Mouse (Mus musculus) stomach, embryonic 16.5 days (tissue): ENCODE results near the gene Mast2. TPM values are rescaled to one million over a fixed set of nuclear protein-coding genes. Genes with fewer than 3 reads are reported as not detected.
A peak's percentile ranks its signal among the peaks of the same experiment; 100 is the strongest.

ENCODE experiments used
- ATAC-seq: fragments of 200-750 bp; cut with Nextera tagmentation; 2 replicates; pipeline ENCODE4 v1.8.0; 2017; ENCODE audit warnings: moderate number of reproducible peaks, moderate TSS enrichment; ENCODE audit not compliant: insufficient read depth, low FRiP score
- H3K27ac ChIP-seq: fragments of 300-500 bp; sonication (generic); 2 replicates; pipeline ENCODE4 v1.5.1; 2014; ENCODE audit warnings: low read length
- H3K27me3 ChIP-seq: fragments of 300-500 bp; sonication (generic); 2 replicates; pipeline ENCODE4 v1.6.1; 2014; ENCODE audit warnings: low read length, control low read depth, mixed read lengths; ENCODE audit not compliant: control insufficient read depth, insufficient read depth
- H3K36me3 ChIP-seq: fragments of 300-500 bp; sonication (generic); 2 replicates; pipeline ENCODE4 v1.6.1; 2014; ENCODE audit warnings: low read length; ENCODE audit not compliant: control insufficient read depth, insufficient read depth
- H3K4me1 ChIP-seq: fragments of 300-500 bp; sonication (generic); 2 replicates; pipeline ENCODE4 v1.6.1; 2014; ENCODE audit warnings: low read length, control low read depth, mixed read lengths; ENCODE audit not compliant: control insufficient read depth, insufficient read depth
- H3K4me2 ChIP-seq: fragments of 300-500 bp; sonication (generic); 2 replicates; pipeline ENCODE4 v1.6.1; 2014; ENCODE audit warnings: low read depth, low read length, mixed read lengths
- H3K4me3 ChIP-seq: fragments of 300-500 bp; sonication (generic); replicated peaks from 2 replicates; pipeline ENCODE4 v1.5.1; 2014; ENCODE audit warnings: mild to moderate bottlenecking, low read length
- H3K9ac ChIP-seq: fragments of 300-500 bp; sonication (generic); 2 replicates; pipeline ENCODE4 v1.6.1; 2014; ENCODE audit warnings: low read length
- H3K9me3 ChIP-seq: fragments of 300-500 bp; sonication (generic); replicated peaks from 2 replicates; pipeline ENCODE4 v1.6.1; 2016; ENCODE audit warnings: low read length, control low read depth; ENCODE audit not compliant: control insufficient read depth
- WGBS: fragments of 180-500 bp; shearing (Covaris S2); extraction: QIAGEN DNeasy Blood & Tissue Kit; methylation state at CpG from one replicate; pipeline ENCODE4 v1.1.7; 2014; 5-methylcytosine and 5-hydroxymethylcytosine counted together
- polyA plus RNA-seq: library from polyadenylated mRNA; unstranded; fragments of >200 nt; fragmentation: Nextera tagmentation; extraction: Ambion mirVana; gene quantifications from 2 replicates; pipeline ENCODE4 v1.2.1, GENCODE M21; 2015

Mast2 gene
- polyA plus RNA-seq, 1 experiment from 2014 or later: 9.5 TPM

DNA sequence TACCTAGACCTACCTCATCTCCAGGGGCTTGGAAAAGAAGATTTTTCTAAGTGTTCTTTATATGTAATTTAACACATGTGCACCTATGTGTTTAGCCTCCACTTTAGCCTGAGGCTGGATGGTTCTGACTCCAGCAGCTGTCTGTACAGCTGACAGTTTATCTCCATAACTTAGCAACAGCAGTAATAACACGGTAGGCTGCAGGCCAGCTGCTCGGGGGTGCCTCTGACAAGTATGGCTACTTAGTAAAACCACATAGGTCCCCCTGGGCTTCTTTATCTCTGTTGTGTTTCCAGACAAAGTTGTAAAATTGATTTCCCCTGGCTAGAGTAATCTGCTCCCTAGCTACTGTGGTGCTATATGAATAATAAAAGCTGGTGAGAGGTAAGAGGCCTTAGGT is 19.5 kb upstream of the Mast2 start:
- no peaks in the 10 kb centered on the region for H3K9me3 ChIP-seq
- ATAC-seq: no peak
- no peak overlapping the region for H3K4me2 ChIP-seq
- H3K36me3 ChIP-seq: no peaks in the 10 kb centered on the region
- H3K4me1 ChIP-seq: 0 out of 2 replicates have a peak, but pooled peaks cover 2% of the 10 kb centered on the region
- no peak overlapping the region for H3K9ac ChIP-seq
- H3K27ac ChIP-seq: no peak overlapping the region
- WGBS: 13% methylated on average over 2 of the region's 2 CpGs
- H3K4me3 ChIP-seq: no peak overlapping the region
- H3K27me3 ChIP-seq: no peaks in the 10 kb centered on the region

DNA sequence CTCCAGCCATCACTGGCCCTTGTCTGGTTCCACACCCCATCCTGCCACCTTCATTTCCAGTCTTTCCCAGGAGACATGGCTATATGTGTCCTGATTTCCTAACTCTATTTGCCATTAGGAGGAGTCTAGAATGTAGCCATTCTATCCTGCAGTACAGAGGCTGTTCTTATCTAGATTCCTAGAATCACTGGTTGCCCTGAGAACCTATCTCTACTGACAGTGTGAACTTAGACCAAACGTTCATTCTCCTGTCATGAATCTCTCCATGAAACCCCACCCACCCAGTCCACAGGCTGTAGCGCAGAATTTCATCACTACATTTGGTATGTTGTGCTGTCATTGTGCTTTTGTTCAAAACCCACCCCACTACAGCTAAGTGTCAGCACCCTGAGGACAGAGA is 17.3 kb upstream of the Mast2 start:
- no peaks in the 10 kb centered on the region for H3K27me3 ChIP-seq
- no peaks in the 10 kb centered on the region for H3K36me3 ChIP-seq

DNA sequence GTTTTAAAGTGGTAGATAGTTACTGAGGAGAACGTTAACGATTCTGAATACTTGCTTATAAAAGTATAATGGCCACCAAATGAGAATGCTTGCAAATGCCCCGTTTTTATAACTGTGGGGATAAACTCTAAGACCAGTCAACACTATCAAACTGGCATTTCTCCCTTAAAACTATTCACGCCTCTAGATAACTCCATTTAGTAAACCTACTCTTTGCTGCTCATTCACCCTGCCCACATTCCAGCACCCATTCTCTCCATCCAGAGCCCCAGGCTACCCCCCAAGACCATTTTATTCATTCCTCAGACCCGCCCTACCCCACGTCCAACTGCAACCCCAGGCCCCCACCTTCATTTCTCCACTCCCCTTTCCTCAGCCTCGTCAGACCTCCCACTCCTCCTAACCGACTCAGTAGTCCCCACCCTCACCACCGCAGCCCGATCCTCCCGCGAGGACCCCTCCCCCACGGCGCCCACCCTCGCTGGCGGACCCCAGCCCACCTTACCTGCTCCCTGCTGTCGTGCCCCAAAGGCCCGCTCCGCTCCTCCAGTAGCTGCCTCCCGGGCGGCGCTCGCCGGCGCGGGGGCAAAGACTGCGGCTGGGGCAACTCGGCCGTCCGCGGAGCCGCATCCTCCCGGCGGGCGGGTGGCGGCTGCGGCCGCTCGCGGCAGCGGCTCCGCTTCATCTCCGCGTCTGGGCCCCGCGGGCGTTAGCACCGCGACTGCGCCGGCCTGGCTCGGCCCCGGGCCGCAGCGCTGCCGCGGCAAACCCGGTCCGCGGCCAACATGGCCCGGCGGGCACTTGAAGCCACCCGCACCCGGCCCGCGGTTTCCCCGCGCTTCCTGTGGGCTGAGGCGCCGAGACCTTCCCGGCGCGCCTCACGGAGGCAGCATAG is 505 bp downstream of the Mast2 start:
- Histone ChIP-seq H3K27ac (peak overlapping the region; percentile 86), H3K4me3 (peak overlapping the region; percentile 98), H3K9me3 (peaks cover 5% of the 10 kb centered on the region; the same call in 1 of the 2 replicates), H3K9ac (peak overlapping the region; percentile 95), H3K27me3 (no peaks in the 10 kb centered on the region), H3K36me3 (no peaks in the 10 kb centered on the region), H3K4me2 (peak overlapping the region; percentile 81), H3K4me1 (peaks cover 16% of the 10 kb centered on the region)
- WGBS: under 1% methylated on average over 74 of the region's 74 CpGs
- peak; percentile 46 for ATAC-seq

More for the DNA sequence above, 17.3 kb upstream of the Mast2 start:
- WGBS: 55% methylated on average over 2 of the region's 2 CpGs
- no peak overlapping the region for H3K27ac ChIP-seq
- H3K9me3 ChIP-seq: no peaks in the 10 kb centered on the region
- ATAC-seq: no peak
- H3K9ac ChIP-seq: no peak overlapping the region
- H3K4me2 ChIP-seq: no peak overlapping the region
- H3K4me1 ChIP-seq: 0 out of 2 replicates have a peak, but pooled peaks cover 2% of the 10 kb centered on the region
- H3K4me3 ChIP-seq: no peak overlapping the region

DNA sequence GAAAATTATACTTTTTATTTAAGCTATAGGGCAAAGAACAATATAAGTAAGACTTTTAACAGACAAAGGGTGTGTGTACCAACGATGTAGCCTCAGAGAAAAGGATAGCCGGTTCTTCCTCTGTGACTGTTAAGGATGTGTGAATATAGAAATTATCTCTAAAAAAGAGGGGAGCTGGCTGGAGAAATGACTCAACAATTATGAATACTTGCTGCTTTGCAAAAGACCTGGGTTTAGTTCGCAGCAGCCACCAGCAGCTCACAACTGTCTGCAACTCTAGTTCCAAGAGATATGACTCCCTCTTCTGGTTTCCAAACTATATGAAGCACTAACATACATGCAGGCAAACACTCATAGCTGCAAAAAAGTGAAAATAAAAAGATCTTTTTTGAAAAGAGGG is 2.0 kb downstream of the Mast2 start:
- no peak for ATAC-seq
- no peaks in the 10 kb centered on the region for H3K36me3 ChIP-seq
- no peak overlapping the region for H3K27ac ChIP-seq
- H3K27me3 ChIP-seq: no peaks in the 10 kb centered on the region
- no peak overlapping the region for H3K4me2 ChIP-seq
- H3K9ac ChIP-seq: no peak overlapping the region
- no peaks in the 10 kb centered on the region for H3K9me3 ChIP-seq
- peaks cover 16% of the 10 kb centered on the region for H3K4me1 ChIP-seq
- no peak overlapping the region for H3K4me3 ChIP-seq
- 95% methylated on average over 3 of the region's 3 CpGs for WGBS

DNA sequence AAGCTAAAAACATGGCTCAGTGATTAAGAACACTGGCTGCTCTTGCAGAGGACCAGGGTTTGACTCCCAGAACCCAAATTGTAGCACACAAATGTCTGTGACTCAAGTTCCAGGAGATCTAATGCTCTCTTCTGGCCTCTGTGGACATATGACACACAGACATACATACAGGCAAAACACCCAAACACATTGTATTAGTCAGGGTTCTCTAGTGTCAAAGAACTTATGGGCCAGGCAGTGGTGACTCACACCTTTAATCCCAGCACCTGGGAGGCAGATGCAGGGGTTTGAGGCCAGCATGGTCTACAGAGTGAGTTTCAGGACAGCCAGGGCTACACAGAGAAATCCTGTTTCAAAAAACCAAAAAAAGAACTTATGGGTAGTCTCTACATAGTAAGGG is 12.4 kb downstream of the Mast2 start:
- Histone ChIP-seq H3K9ac (no peak overlapping the region), H3K27me3 (no peaks in the 10 kb centered on the region), H3K4me1 (no peaks in the 10 kb centered on the region), H3K9me3 (no peaks in the 10 kb centered on the region), H3K36me3 (no peaks in the 10 kb centered on the region), H3K27ac (no peak overlapping the region), H3K4me2 (no peak overlapping the region), H3K4me3 (no peak overlapping the region)
- no peak for ATAC-seq

DNA sequence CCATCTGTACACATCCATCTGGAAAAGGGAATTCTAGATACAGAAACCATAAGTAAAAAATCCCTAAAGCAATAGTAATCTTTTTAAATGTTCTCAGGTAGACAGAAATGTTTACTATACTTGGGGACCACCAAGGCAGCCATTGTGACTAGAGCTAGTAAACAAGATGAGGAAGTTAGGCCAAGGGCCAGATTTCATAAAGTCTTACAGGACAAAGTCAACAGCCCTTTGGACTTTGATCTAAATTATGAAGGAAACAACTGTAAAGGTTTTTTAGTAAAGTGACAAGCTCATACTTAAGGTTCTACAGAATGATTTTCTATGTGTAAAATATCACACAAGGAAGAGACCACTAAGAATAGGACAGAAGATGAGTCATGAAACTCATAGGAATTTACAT is 14.0 kb downstream of the Mast2 start:
- no peaks in the 10 kb centered on the region for H3K27me3 ChIP-seq
- H3K4me3 ChIP-seq: no peak overlapping the region
- no peaks in the 10 kb centered on the region for H3K9me3 ChIP-seq
- ATAC-seq: no peak
- no peak overlapping the region for H3K9ac ChIP-seq
- no peak overlapping the region for H3K27ac ChIP-seq
- H3K4me2 ChIP-seq: no peak overlapping the region
- H3K36me3 ChIP-seq: no peaks in the 10 kb centered on the region
- H3K4me1 ChIP-seq: no peaks in the 10 kb centered on the region

DNA sequence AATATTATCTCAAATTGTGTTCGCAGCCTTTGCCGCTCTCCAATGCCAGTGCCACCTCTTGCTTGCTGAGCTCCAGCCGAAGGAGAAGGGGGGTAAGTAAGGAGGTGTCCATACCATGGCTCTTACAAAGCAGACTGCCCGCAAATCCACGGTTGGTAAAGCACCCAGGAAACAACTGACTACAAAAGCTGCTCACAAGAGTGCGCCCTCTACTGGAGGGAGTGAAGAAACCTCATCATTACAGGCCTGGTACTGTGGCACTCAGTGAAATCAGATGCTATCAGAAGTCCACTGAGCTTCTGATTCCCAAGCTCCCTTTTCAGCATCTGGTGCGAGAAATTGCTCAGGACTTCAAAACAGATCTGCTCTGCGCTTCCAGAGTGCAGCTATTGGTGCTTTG is 15.3 kb downstream of the Mast2 start:
- Histone ChIP-seq H3K4me3 (no peak overlapping the region), H3K4me2 (no peak overlapping the region), H3K27me3 (no peaks in the 10 kb centered on the region), H3K9ac (no peak overlapping the region), H3K27ac (no peak overlapping the region), H3K36me3 (no peaks in the 10 kb centered on the region), H3K4me1 (no peaks in the 10 kb centered on the region), H3K9me3 (no peaks in the 10 kb centered on the region)
- WGBS: 51% methylated on average over 8 of the region's 8 CpGs
- ATAC-seq: no peak

DNA sequence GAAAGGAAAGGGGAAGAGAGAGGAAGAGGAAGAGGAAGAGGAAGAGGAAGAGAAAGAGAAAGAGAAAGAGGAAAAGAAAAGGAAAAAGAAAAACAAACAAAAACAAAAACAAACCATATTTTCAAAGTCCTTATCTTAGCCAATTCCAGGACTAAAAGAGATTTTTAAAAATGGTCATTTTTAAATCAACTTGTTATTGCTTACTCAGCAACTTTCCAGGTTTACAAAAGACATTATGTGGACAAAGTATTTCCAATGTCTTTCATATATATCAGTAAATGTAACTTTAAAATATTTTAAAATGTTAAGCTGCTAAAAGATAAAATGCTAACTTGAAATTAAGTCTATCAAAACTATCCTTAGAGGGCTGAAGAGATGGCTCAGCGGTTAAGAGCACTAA is 24.6 kb downstream of the Mast2 start:
- WGBS: 91% methylated on average over 1 of the region's 1 CpGs
- no peak overlapping the region for H3K27ac ChIP-seq

DNA sequence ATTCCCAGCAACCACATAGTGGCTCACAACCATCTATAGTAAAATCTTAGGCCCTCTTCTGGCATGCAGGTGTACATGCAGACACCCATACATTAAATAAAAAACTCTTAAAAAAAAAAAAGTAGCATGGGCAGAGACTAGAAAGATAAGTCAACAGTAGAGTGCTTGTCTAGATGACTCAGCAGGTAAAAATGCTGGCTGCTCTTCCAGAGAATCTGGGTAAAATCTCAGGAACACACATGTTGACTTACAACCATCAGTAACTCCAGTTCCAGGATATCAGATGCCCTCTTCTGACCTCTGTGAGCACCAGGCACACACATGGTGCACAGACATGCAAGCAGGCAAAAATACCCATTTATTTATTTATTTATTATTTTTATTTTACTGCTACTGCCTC is 25.4 kb downstream of the Mast2 start:
- Histone ChIP-seq H3K4me1 (no peaks in the 10 kb centered on the region), H3K4me3 (no peak overlapping the region), H3K36me3 (no peaks in the 10 kb centered on the region), H3K9ac (no peak overlapping the region), H3K27ac (no peak overlapping the region), H3K9me3 (no peaks in the 10 kb centered on the region), H3K27me3 (no peaks in the 10 kb centered on the region), H3K4me2 (no peak overlapping the region)
- no peak for ATAC-seq

More for the DNA sequence above, 24.6 kb downstream of the Mast2 start:
- no peaks in the 10 kb centered on the region for H3K4me1 ChIP-seq
- H3K4me2 ChIP-seq: no peak overlapping the region
- ATAC-seq: no peak
- H3K4me3 ChIP-seq: no peak overlapping the region
- no peaks in the 10 kb centered on the region for H3K9me3 ChIP-seq
- H3K9ac ChIP-seq: no peak overlapping the region
- H3K27me3 ChIP-seq: no peaks in the 10 kb centered on the region
- H3K36me3 ChIP-seq: no peaks in the 10 kb centered on the region
